Mouse (Mus musculus) hindbrain, postnatal 0 days (tissue): ENCODE results near the gene Nfe2l2. TPM values are rescaled to one million over a fixed set of nuclear protein-coding genes. Genes with fewer than 3 reads are reported as not detected.

Experiments
- ATAC-seq: fragments of 200-750 bp; cut with Nextera tagmentation; 2 replicates; pipeline ENCODE4 v1.8.0; 2017; ENCODE audit warnings: mild to moderate bottlenecking, moderate TSS enrichment, moderate library complexity
- DNase-seq: peaks from one replicate; pipeline ENCODE4 v3.0.0-alpha.2; 2015; ENCODE audit warnings: low spot score
- H3K27ac ChIP-seq: fragments of 300-500 bp; sonication (generic); 2 replicates; pipeline ENCODE4 v1.5.1; 2014; ENCODE audit warnings: mild to moderate bottlenecking
- H3K27me3 ChIP-seq: fragments of 300-500 bp; sonication (generic); 2 replicates; pipeline ENCODE4 v1.6.1; 2014; ENCODE audit warnings: low read length, mixed read lengths; ENCODE audit not compliant: insufficient read depth
- H3K36me3 ChIP-seq: fragments of 300-500 bp; sonication (generic); 2 replicates; pipeline ENCODE4 v1.6.1; 2014; ENCODE audit warnings: low read length, mixed read lengths; ENCODE audit not compliant: insufficient read depth
- H3K4me1 ChIP-seq: fragments of 300-500 bp; sonication (generic); 2 replicates; pipeline ENCODE4 v1.6.1; 2014; ENCODE audit warnings: antibody characterized with exemption, low read length, mixed read lengths; ENCODE audit not compliant: insufficient read depth
- H3K4me2 ChIP-seq: fragments of 300-500 bp; sonication (generic); 2 replicates; pipeline ENCODE4 v1.6.1; 2014; ENCODE audit warnings: low read depth, mild to moderate bottlenecking, low read length, moderate library complexity, mixed read lengths
- H3K4me3 ChIP-seq: fragments of 300-500 bp; sonication (generic); 2 replicates; pipeline ENCODE4 v1.5.1; 2014; ENCODE audit warnings: low read length
- H3K9ac ChIP-seq: fragments of 300-500 bp; sonication (generic); replicated peaks from 2 replicates; pipeline ENCODE4 v1.6.1; 2014; ENCODE audit warnings: mild to moderate bottlenecking, low read length, moderate library complexity, mixed read lengths
- H3K9me3 ChIP-seq: fragments of 300-500 bp; sonication (generic); 2 replicates; pipeline ENCODE4 v1.6.1; 2016; ENCODE audit warnings: low read length, mixed read lengths
- CTCF ChIP-seq: IDR thresholded peaks from 2 replicates; pipeline ENCODE4 v1.5.1; 2016; ENCODE audit warnings: antibody characterized with exemption, control low read depth, low read depth
- whole genome bisulfite sequencing: fragments of 180-500 bp; shearing (Covaris S2); extraction: QIAGEN DNeasy Blood & Tissue Kit; methylation state at CpG from one replicate; pipeline ENCODE4 v1.1.7; 2014; 5-methylcytosine and 5-hydroxymethylcytosine counted together
- polyA plus RNA-seq: library from polyadenylated mRNA; unstranded; fragments of >200 nt; fragmentation: Nextera tagmentation; extraction: Ambion mirVana; gene quantifications from 2 replicates; pipeline ENCODE4 v1.2.1, GENCODE M21; 2015
- total RNA-seq: library from RNA; depleted of rRNA; stranded (reverse); fragments of >200 nt; gene quantifications from 2 replicates; pipeline ENCODE4 v1.2.3, GENCODE M21; 2014

Gene Nfe2l2
- total and polyA plus RNA-seq, 2 experiments from 2014 or later, result 11.6 to 17.0 TPM

DNA sequence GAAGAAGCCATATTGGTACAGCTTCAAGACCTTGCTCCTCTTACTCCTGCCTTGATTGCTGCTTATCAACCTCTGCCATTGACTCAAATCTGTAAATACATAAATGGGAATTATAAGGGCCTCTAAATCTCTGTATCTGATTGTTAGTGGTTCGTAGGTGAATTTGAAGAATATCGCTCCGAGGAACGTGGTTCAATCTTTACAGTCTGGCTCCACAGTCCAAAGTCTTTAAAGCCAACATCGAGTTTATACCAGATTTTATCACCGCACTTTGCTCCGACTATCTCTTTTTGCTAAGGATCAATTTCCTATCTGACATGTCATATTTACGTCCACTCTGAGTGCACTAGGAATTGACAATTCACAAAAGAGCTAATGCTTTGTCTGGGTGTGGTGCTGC lies 19.0 kb upstream of the Nfe2l2 start:
- DNase-seq, result no peak
- TF ChIP-seq CTCF, result no peak
- no peak overlapping the region for H3K9ac ChIP-seq

DNA sequence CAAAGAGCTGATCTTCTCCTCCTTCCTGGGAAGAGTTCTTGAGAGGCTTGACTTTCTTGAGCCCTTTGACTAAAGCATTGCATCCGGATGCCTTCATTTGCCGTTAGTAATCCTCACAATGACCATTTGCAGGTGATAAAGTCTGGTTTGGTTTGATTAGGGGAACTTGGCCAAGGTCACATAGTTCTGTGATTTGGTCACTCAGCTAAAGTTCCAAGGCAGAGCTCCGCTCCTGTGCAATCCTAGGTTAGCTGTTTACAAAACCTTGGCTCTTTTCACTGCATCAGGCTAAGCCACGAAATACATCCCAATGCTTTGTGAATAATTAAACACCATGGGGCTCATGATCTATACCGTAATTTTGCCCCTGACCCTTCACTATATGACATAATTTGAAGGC lies 18.5 kb upstream of the Nfe2l2 start:
- no peak for ATAC-seq
- 76% methylated on average over 5 of the region's 5 CpGs for WGBS
- Histone ChIP-seq H3K4me1 (no peaks in the 10 kb centered on the region), H3K27me3 (no peaks in the 10 kb centered on the region), H3K27ac (no peak overlapping the region), H3K4me2 (no peak overlapping the region), H3K9ac (no peak overlapping the region), H3K36me3 (no peaks in the 10 kb centered on the region), H3K4me3 (no peak overlapping the region), H3K9me3 (no peaks in the 10 kb centered on the region)
- DNase-seq, result no peak
- TF ChIP-seq CTCF, result no peak

More for the DNA sequence above, 19.0 kb upstream of the Nfe2l2 start:
- no peaks in the 10 kb centered on the region for H3K36me3 ChIP-seq
- no peak for ATAC-seq
- WGBS, result 96% methylated on average over 8 of the region's 8 CpGs
- H3K27ac ChIP-seq, result no peak overlapping the region
- H3K4me1 ChIP-seq, result no peaks in the 10 kb centered on the region
- H3K27me3 ChIP-seq, result no peaks in the 10 kb centered on the region
- no peak overlapping the region for H3K4me3 ChIP-seq
- H3K4me2 ChIP-seq, result no peak overlapping the region
- H3K9me3 ChIP-seq, result no peaks in the 10 kb centered on the region

DNA sequence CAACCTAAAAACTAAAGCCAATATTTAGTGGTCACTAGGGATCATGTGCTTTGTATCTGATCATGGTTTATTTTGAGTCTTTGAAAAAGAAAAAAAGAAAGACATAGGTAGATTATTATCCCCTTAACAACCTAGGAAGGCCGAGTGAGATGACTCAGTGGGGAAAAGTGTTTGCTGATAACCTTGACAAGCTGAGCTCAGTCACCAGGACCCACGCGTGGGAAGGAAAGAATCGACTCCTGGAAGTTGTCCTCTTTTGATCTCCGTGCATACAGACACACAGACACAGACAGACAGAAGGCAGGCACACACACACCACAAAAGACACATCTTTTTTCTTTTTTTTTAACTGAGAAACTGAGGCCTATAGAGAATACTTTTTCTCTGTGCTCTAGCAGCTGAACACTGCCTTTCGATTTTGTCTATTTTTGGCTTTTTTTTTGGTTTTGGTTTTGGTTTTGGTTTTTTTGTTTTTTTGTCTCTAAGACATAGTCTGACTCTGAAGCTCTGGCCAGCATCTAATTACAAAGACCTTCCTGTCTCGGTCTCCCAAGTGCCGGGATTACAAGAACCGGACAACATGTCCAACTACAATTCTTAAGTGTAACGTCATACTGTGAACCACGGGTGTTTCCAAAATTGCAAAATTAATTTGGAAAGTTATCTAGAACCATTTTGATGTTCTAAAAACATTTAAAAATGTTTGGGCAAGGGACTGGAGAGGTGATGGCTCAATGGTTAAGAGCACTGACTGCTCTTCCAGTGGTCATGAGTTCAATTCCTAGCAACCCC lies 16.0 kb upstream of the Nfe2l2 start:
- TF ChIP-seq CTCF, result no peak
- Histone ChIP-seq H3K4me1 (no peaks in the 10 kb centered on the region), H3K27me3 (no peaks in the 10 kb centered on the region), H3K9ac (no peak overlapping the region), H3K4me3 (no peak overlapping the region), H3K36me3 (no peaks in the 10 kb centered on the region), H3K4me2 (no peak overlapping the region), H3K27ac (no peak overlapping the region), H3K9me3 (no peaks in the 10 kb centered on the region)
- ATAC-seq (no peak), DNase-seq (no peak)
- WGBS, result 85% methylated on average over 11 of the region's 11 CpGs

DNA sequence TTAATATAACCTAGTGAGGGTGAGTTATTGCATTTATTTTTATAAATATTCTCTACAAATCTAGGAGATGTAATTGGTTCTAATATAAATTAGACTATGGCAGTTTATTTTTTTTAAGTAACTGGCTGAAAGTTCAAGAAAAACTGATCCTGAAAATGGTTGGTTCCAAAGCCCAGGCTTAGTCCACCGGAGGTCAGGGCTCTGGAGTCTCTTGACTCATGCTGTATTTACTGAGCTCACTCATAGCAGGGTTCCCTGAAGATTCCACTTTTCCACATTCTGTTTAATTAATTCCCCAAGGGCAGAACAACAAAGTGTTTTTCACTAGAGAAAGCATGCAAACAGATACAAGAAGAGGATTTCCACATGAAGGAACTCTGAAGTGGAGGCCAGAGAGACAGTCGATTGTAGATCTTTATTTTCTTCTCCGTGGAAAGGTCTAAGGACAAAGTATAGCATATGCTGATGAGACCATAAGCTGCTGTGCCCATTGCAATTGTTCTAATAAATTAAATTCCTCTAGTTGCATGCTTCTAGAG lies 15.0 kb upstream of the Nfe2l2 start:
- Histone ChIP-seq H3K36me3 (no peaks in the 10 kb centered on the region), H3K4me1 (no peaks in the 10 kb centered on the region), H3K9me3 (no peaks in the 10 kb centered on the region), H3K27ac (no peak overlapping the region), H3K9ac (no peak overlapping the region), H3K4me3 (no peak overlapping the region), H3K4me2 (no peak overlapping the region), H3K27me3 (no peaks in the 10 kb centered on the region)
- 76% methylated on average over 3 of the region's 3 CpGs for WGBS
- TF ChIP-seq CTCF, result no peak
- ATAC-seq (no peak), DNase-seq (no peak)

DNA sequence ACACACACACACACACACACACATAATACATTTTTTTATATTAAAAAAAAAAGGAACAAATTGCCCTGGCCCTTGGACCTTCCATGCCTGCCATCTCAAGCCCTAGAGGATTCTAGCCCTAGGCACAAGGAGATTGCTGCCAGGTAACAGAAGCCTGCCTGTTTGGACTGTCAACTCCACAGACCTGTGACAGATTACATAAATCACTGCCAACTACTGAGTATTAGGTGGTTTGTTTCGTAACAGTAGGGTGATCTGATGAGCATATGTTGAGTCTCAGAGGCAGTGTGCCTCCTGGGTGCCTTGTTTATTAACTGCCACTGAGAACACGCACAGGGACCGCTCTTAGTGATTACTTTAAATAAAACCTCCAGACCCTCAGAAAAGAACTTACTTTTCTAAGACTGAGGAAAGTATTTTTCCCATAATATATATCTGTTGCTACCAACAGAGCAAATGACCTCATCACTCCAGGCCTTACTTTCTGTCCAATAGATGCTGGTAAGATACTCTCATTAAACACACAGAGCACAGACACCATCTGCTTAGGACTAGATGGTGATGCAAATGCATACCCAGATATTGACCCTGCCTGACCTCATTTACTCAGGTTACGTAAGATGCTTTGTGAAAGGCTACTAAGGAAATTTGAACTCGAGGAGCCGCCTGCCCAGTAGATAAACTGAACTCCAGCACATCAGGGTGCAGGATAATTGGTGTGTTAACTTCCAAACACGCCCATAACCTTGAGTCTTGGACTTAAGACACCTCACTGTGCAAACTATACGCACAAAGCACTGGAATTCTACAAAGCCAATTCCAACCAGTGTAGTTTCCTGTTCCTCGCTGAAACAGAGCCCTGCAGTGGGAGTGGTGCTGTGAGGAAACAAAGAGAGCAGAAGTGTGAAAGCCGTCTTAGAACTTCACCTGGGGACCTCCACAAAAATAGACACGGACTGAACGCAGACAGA lies 11.9 kb upstream of the Nfe2l2 start:
- no peaks in the 10 kb centered on the region for H3K36me3 ChIP-seq
- ATAC-seq, result no peak
- no peak overlapping the region for H3K4me3 ChIP-seq
- WGBS, result 54% methylated on average over 12 of the region's 12 CpGs
- no peak for TF ChIP-seq CTCF
- DNase-seq, result no peak
- H3K27ac ChIP-seq, result no peak overlapping the region
- no peaks in the 10 kb centered on the region for H3K4me1 ChIP-seq
- no peaks in the 10 kb centered on the region for H3K9me3 ChIP-seq
- no peaks in the 10 kb centered on the region for H3K27me3 ChIP-seq
- no peak overlapping the region for H3K9ac ChIP-seq
- H3K4me2 ChIP-seq, result no peak overlapping the region

DNA sequence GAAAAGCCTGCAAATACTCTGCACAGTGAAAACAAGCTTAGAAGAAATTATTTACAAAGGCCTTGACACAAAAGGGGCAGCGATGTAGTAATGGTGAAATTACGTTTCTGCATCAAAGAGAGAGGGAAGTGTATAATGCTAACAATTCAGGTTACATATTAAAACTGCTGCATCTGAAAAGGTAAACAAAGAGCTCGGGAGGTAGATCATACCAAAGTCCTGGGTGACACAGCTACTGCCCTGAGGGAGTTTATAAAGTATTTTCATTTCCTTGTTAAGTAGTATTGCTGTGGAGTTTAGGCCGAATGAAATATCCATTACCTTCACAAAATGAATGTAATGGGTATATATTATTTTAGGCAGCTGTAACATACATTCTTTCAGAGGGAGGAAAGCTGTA lies 10.3 kb upstream of the Nfe2l2 start:
- H3K27me3 ChIP-seq, result no peaks in the 10 kb centered on the region
- no peaks in the 10 kb centered on the region for H3K4me1 ChIP-seq
- ATAC-seq (no peak), DNase-seq (no peak)
- H3K9me3 ChIP-seq, result no peaks in the 10 kb centered on the region
- H3K4me2 ChIP-seq, result no peak overlapping the region
- no peak overlapping the region for H3K27ac ChIP-seq
- H3K36me3 ChIP-seq, result no peaks in the 10 kb centered on the region
- H3K4me3 ChIP-seq, result no peak overlapping the region
- H3K9ac ChIP-seq, result no peak overlapping the region
- TF ChIP-seq CTCF, result no peak
- 83% methylated on average over 4 of the region's 4 CpGs for WGBS
